Mouse (Mus musculus): ENCODE results near the gene Tiam2. TPM values are rescaled to one million over a fixed set of nuclear protein-coding genes. Genes with fewer than 3 reads are reported as not detected.
A peak's percentile ranks its signal among the peaks of the same experiment; 100 is the strongest.

Gene Tiam2
- polyA plus RNA-seq (2015; fragmentation: Nextera tagmentation; extraction: Ambion mirVana): 1.2 and 1.6 TPM in 2 replicates

GRCm38 (mm10) chr17:3326148-3326902 lies at the start of gene Tiam2:
Gene Tiam2, plus strand, starts transcription at chr17:3326573.
- no peaks in the 10 kb centered on the region for H3K36me3 ChIP-seq (ENCODE audit: control insufficient read depth, insufficient read depth, low read length)
- 1% methylated on average over 42 of the region's 55 CpGs for WGBS
- peak within 1 kb of the TSS; percentile 92 for H3K4me2 ChIP-seq (replicated peaks; ENCODE audit: low read depth)
- peak within 1 kb of the TSS; percentile 53; the same call in 1 of the 2 replicates for H3K27ac ChIP-seq (replicated peaks)
- H3K9ac ChIP-seq (ENCODE audit: low read length): peak within 1 kb of the TSS; percentile 73
- ATAC-seq (ENCODE audit: low FRiP score, low TSS enrichment) (peak; percentile 90), DNase-seq (ENCODE audit: low spot score) (peak; percentile 81)
- H3K4me1 ChIP-seq (replicated peaks; ENCODE audit: control insufficient read depth, insufficient read depth): no peaks in the 10 kb centered on the region
- no peaks in the 10 kb centered on the region for H3K9me3 ChIP-seq (ENCODE audit: control insufficient read depth, low read length)
- H3K27me3 ChIP-seq (ENCODE audit: control insufficient read depth, insufficient read depth, low read length): no peaks in the 10 kb centered on the region
- TF ChIP-seq EP300 (optimal IDR thresholded peaks at IDR 0.05) (no peak), CTCF (IDR thresholded peaks at IDR 0.05; ENCODE audit: low read depth) (no peak)
- H3K4me3 ChIP-seq (ENCODE audit: low read depth, low read length): peak within 1 kb of the TSS; percentile 82

- 41% methylated on average over 2 of the region's 2 CpGs for WGBS
- ATAC-seq (ENCODE audit: low FRiP score, low TSS enrichment): no peak
- Histone ChIP-seq H3K36me3 (ENCODE audit: control insufficient read depth, insufficient read depth, low read length) (no peaks in the 10 kb centered on the region), H3K9me3 (ENCODE audit: control insufficient read depth, low read length) (no peaks in the 10 kb centered on the region), H3K27ac (replicated peaks) (no peak overlapping the region), H3K9ac (ENCODE audit: low read length) (no peak overlapping the region), H3K4me3 (ENCODE audit: low read depth, low read length) (no peak overlapping the region), H3K4me1 (replicated peaks; ENCODE audit: control insufficient read depth, insufficient read depth) (no peaks in the 10 kb centered on the region), H3K4me2 (replicated peaks; ENCODE audit: low read depth) (no peak overlapping the region), H3K27me3 (ENCODE audit: control insufficient read depth, insufficient read depth, low read length) (no peaks in the 10 kb centered on the region)
- DNase-seq (ENCODE audit: low spot score): no peak
- TF ChIP-seq CTCF (IDR thresholded peaks at IDR 0.05; ENCODE audit: low read depth) (no peak), EP300 (optimal IDR thresholded peaks at IDR 0.05) (no peak)
These were observed 46.1 kb upstream of the Tiam2 start for GRCm38 (mm10) chr17:3280321-3280720.

- Histone ChIP-seq H3K27ac (replicated peaks) (no peak overlapping the region), H3K27me3 (ENCODE audit: control insufficient read depth, insufficient read depth, low read length) (no peaks in the 10 kb centered on the region), H3K36me3 (ENCODE audit: control insufficient read depth, insufficient read depth, low read length) (no peaks in the 10 kb centered on the region), H3K9me3 (ENCODE audit: control insufficient read depth, low read length) (no peaks in the 10 kb centered on the region), H3K4me2 (replicated peaks; ENCODE audit: low read depth) (no peak overlapping the region), H3K4me3 (ENCODE audit: low read depth, low read length) (no peak overlapping the region), H3K9ac (ENCODE audit: low read length) (no peak overlapping the region), H3K4me1 (replicated peaks; ENCODE audit: control insufficient read depth, insufficient read depth) (no peaks in the 10 kb centered on the region)
- WGBS: 50% methylated on average over 5 of the region's 5 CpGs
- TF ChIP-seq CTCF (IDR thresholded peaks at IDR 0.05; ENCODE audit: low read depth) (no peak), EP300 (optimal IDR thresholded peaks at IDR 0.05) (no peak)
- DNase-seq (ENCODE audit: low spot score): no peak
- ATAC-seq (ENCODE audit: low FRiP score, low TSS enrichment): no peak
These were observed 44.4 kb upstream of the Tiam2 start for GRCm38 (mm10) chr17:3281939-3282338.

GRCm38 (mm10) chr17:3285030-3285671 lies 41.2 kb upstream of the Tiam2 start:
- DNase-seq (ENCODE audit: low spot score) (no peak), ATAC-seq (ENCODE audit: low FRiP score, low TSS enrichment) (no peak)

GRCm38 (mm10) chr17:3286123-3286825 lies 40.1 kb upstream of the Tiam2 start:
- no peak for TF ChIP-seq EP300 (optimal IDR thresholded peaks at IDR 0.05)
- no peak for TF ChIP-seq CTCF (IDR thresholded peaks at IDR 0.05; ENCODE audit: low read depth)

More at GRCm38 (mm10) chr17:3285030-3285671, 41.2 kb upstream of the Tiam2 start:
- 25% methylated on average over 8 of the region's 8 CpGs for WGBS
- Histone ChIP-seq H3K27me3 (ENCODE audit: control insufficient read depth, insufficient read depth, low read length) (no peaks in the 10 kb centered on the region), H3K36me3 (ENCODE audit: control insufficient read depth, insufficient read depth, low read length) (no peaks in the 10 kb centered on the region), H3K4me2 (replicated peaks; ENCODE audit: low read depth) (no peak overlapping the region), H3K27ac (replicated peaks) (no peak overlapping the region), H3K9me3 (ENCODE audit: control insufficient read depth, low read length) (no peaks in the 10 kb centered on the region), H3K4me1 (replicated peaks; ENCODE audit: control insufficient read depth, insufficient read depth) (no peaks in the 10 kb centered on the region), H3K4me3 (ENCODE audit: low read depth, low read length) (no peak overlapping the region), H3K9ac (ENCODE audit: low read length) (no peak overlapping the region)
- TF ChIP-seq CTCF (IDR thresholded peaks at IDR 0.05; ENCODE audit: low read depth): 0 out of 2 replicates have a peak, but pooled peaks have one; percentile 9
- no peak for TF ChIP-seq EP300 (optimal IDR thresholded peaks at IDR 0.05)

More at GRCm38 (mm10) chr17:3286123-3286825, 40.1 kb upstream of the Tiam2 start:
- 58% methylated on average over 8 of the region's 8 CpGs for WGBS
- Histone ChIP-seq H3K27me3 (ENCODE audit: control insufficient read depth, insufficient read depth, low read length) (no peaks in the 10 kb centered on the region), H3K4me2 (replicated peaks; ENCODE audit: low read depth) (no peak overlapping the region), H3K27ac (replicated peaks) (no peak overlapping the region), H3K9ac (ENCODE audit: low read length) (no peak overlapping the region), H3K4me3 (ENCODE audit: low read depth, low read length) (no peak overlapping the region), H3K4me1 (replicated peaks; ENCODE audit: control insufficient read depth, insufficient read depth) (no peaks in the 10 kb centered on the region), H3K36me3 (ENCODE audit: control insufficient read depth, insufficient read depth, low read length) (no peaks in the 10 kb centered on the region), H3K9me3 (ENCODE audit: control insufficient read depth, low read length) (no peaks in the 10 kb centered on the region)
- peak; percentile 56 for ATAC-seq (ENCODE audit: low FRiP score, low TSS enrichment)
- no peak for DNase-seq (ENCODE audit: low spot score)

All from stomach, postnatal 0 days (tissue).